Mouse (Mus musculus) CH12.LX (cell line): ENCODE measurements at regions not wholly inside any gene's neighbourhood (a gene's known extent, or its start where the extent isn't known, plus 50 kb on each side); places are given as distances from the start of the nearest gene placed in this dataset.

Source experiments
- DNase-seq: peaks from one replicate; pipeline ENCODE4 v3.0.0-alpha.2; 2013; ENCODE audit errors: extremely low read depth
- H3K27ac ChIP-seq: 2 replicates; pipeline ENCODE4 v1.5.1; 2012; ENCODE audit warnings: low read depth, mild to moderate bottlenecking, control low read depth, moderate library complexity; ENCODE audit not compliant: insufficient read depth
- H3K27me3 ChIP-seq: replicated peaks from 2 replicates; pipeline ENCODE3; 2012; ENCODE audit warnings: inconsistent platforms
- H3K36me3 ChIP-seq, 2 experiments: replicated peaks in 1 of 2; 2 replicates each; pipeline versions ENCODE3 to v1.6.1; 2012; ENCODE audit warnings: inconsistent platforms in 1 of 2, low read length in 1 of 2, mild to moderate bottlenecking in 1 of 2, mixed read lengths in 1 of 2, moderate library complexity in 1 of 2; ENCODE audit not compliant: control insufficient read depth in 1 of 2, insufficient read depth in 1 of 2
- H3K4me1 ChIP-seq, 2 experiments: 2 replicates each; pipeline ENCODE4 v1.6.1; 2012; ENCODE audit warnings: inconsistent platforms in 1 of 2, moderate library complexity in 1 of 2; ENCODE audit not compliant: insufficient read depth in 2 of 2, control insufficient read depth in 1 of 2
- H3K4me2 ChIP-seq: 2 replicates; pipeline ENCODE4 v1.6.1; 2012; ENCODE audit warnings: low read depth, mild to moderate bottlenecking, control low read depth; ENCODE audit not compliant: poor library complexity, insufficient read depth, severe bottlenecking
- H3K4me3 ChIP-seq, 3 experiments: fragments of 150-350 bp in 1 of 3; sonication (generic) in 1 of 3; replicated peaks in 1 of 3; 2 replicates each; pipeline versions ENCODE3 to v1.5.1; 2011 to 2012; ENCODE audit warnings: low read depth in 2 of 3, low read length in 2 of 3, mild to moderate bottlenecking in 2 of 3, moderate library complexity in 2 of 3, control low read depth in 1 of 3, improper control_type of control experiment in 1 of 3, inconsistent platforms in 1 of 3, mixed read lengths in 1 of 3; ENCODE audit not compliant: poor library complexity in 1 of 3
- H3K79me2 ChIP-seq: replicated peaks from 2 replicates; pipeline ENCODE4 v1.6.1; 2012; ENCODE audit warnings: mild to moderate bottlenecking, moderate library complexity; ENCODE audit not compliant: control insufficient read depth, poor library complexity, insufficient read depth, severe bottlenecking; ENCODE audit errors: extremely low read depth
- H3K9ac ChIP-seq: 2 replicates; pipeline ENCODE4 v1.6.1; 2012; ENCODE audit warnings: low read depth, mild to moderate bottlenecking, control low read depth, moderate library complexity; ENCODE audit not compliant: insufficient read depth
- H3K9me3 ChIP-seq: replicated peaks from 2 replicates; pipeline ENCODE3; 2012; ENCODE audit warnings: low read length, inconsistent platforms, mixed read lengths
- BHLHE40 ChIP-seq: IDR thresholded peaks from 2 replicates; pipeline ENCODE4 v1.6.1; 2011; ENCODE audit warnings: mild to moderate bottlenecking, low read depth, low read length, improper control_type of control experiment
- EP300 ChIP-seq: IDR thresholded peaks from 2 replicates; pipeline ENCODE4 v1.6.1; 2011; ENCODE audit warnings: low read length, improper control_type of control experiment
- JUND ChIP-seq: conservative IDR thresholded peaks from 2 replicates; pipeline ENCODE4 v1.6.1; 2011; ENCODE audit warnings: low read depth, low read length, improper control_type of control experiment
- MXI1 ChIP-seq: IDR thresholded peaks from 2 replicates; pipeline ENCODE4 v1.6.1; 2011; ENCODE audit warnings: mild to moderate bottlenecking, low read depth, low read length, improper control_type of control experiment
- NRF1 ChIP-seq: IDR thresholded peaks from 2 replicates; pipeline ENCODE4 v1.6.1; 2014; ENCODE audit warnings: low read depth, mild to moderate bottlenecking, inconsistent platforms, low read length, improper control_type of control experiment, moderate library complexity
- PAX5 ChIP-seq: IDR thresholded peaks from 2 replicates; pipeline ENCODE4 v1.6.1; 2012; ENCODE audit warnings: low read length, inconsistent platforms, mixed read lengths
- POLR2A ChIP-seq: IDR thresholded peaks from 2 replicates; pipeline ENCODE4 v1.6.1; 2011; ENCODE audit warnings: low read depth, mild to moderate bottlenecking, improper control_type of control experiment, low read length
- RAD21 ChIP-seq: IDR thresholded peaks from 2 replicates; pipeline ENCODE4 v1.6.1; 2011; ENCODE audit warnings: low read depth, mild to moderate bottlenecking, low read length, improper control_type of control experiment, moderate library complexity
- TBP ChIP-seq: conservative IDR thresholded peaks from 2 replicates; pipeline ENCODE4 v1.6.1; 2011; ENCODE audit warnings: low read depth, low read length, improper control_type of control experiment
- TCF12 ChIP-seq: IDR thresholded peaks from 2 replicates; pipeline ENCODE4 v1.6.1; 2014; ENCODE audit warnings: low read depth, mild to moderate bottlenecking, inconsistent platforms, low read length, improper control_type of control experiment
- USF2 ChIP-seq: conservative IDR thresholded peaks from 2 replicates; pipeline ENCODE4 v1.6.1; 2011; ENCODE audit warnings: low read depth, low read length, improper control_type of control experiment
- ZMIZ1 ChIP-seq: IDR thresholded peaks from 2 replicates; pipeline ENCODE4 v1.6.1; 2012; ENCODE audit warnings: low read depth, mild to moderate bottlenecking, inconsistent platforms, low read length, improper control_type of control experiment
- dilution Hi-C: fragments of 300-500 bp; cut with MboI; formaldehyde crosslinking; loops from 2 replicates; pipeline ENCODE4 v1.14.3; 2020; ENCODE audit warnings: low sequenced_read_pairs; ENCODE audit not compliant: extremely low pct_unique_long_range_greater_than_20kb, extremely low pct_ligation_motif_present
- in situ Hi-C: fragments of 300-500 bp; cut with MboI; formaldehyde crosslinking; loops from 3 replicates; pipeline ENCODE4 v1.14.3; 2019; ENCODE audit warnings: low sequenced_read_pairs, low pct_ligation_motif_present, low pct_unique_long_range_greater_than_20kb, mixed read lengths

DNA sequence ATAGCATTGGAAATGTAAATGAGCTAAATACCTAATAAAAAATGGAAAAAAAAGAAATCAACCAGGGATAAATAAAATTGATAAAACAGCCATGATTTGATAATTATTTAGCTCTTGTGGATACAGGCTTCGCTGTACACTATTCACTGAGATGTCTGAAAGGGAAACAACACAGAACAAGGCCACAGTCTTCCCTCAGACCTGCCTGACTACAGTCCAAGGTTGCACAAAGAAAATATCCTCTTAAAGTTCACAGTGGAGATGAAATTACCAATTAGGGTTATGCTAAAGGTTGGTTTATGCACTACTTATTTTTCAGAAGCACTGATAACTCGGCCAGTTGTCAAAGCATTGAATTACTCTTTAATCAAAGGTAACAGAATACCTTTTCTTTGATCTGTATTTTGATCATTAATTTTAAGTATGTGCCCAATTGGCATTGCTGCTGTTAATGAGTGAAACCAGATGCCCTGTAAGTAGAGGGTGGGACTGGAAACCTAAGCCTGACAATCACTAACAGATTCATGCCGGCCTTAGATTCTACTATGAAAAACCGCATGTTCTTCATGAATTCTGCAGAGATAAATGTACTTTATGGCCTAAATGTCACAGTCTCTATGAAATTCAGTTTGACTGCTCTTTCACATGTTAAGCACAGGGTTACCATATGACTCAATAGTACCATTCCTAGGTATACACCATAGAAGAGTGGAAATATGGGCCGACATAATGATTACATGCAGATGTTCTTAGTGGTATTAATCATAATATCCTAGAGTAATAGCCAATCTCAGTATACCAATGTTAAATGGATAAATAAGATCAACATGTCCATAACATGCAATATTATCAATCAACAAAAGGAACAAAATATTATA is 256.1 kb downstream of the Scg2 start:
- no peak overlapping the region for H3K4me3 ChIP-seq
- H3K4me1 ChIP-seq = no peaks in the 10 kb centered on the region
- in situ Hi-C loops = no loop called here
- no peak overlapping the region for H3K4me2 ChIP-seq
- TF ChIP-seq POLR2A (no peak), RAD21 (no peak), TCF12 (no peak), NRF1 (no peak), BHLHE40 (no peak), JUND (no peak), EP300 (no peak), USF2 (no peak)
- TF ChIP-seq, all 38 proteins: peak for 0
- no peak overlapping the region for H3K27ac ChIP-seq
- dilution Hi-C loops = no loop called here
- H3K36me3 ChIP-seq = no peaks in the 10 kb centered on the region
- no peak overlapping the region for H3K9ac ChIP-seq
- no peaks in the 10 kb centered on the region for H3K27me3 ChIP-seq
- H3K9me3 ChIP-seq = no peaks in the 10 kb centered on the region
- no peaks in the 10 kb centered on the region for H3K79me2 ChIP-seq
- no peak for DNase-seq

DNA sequence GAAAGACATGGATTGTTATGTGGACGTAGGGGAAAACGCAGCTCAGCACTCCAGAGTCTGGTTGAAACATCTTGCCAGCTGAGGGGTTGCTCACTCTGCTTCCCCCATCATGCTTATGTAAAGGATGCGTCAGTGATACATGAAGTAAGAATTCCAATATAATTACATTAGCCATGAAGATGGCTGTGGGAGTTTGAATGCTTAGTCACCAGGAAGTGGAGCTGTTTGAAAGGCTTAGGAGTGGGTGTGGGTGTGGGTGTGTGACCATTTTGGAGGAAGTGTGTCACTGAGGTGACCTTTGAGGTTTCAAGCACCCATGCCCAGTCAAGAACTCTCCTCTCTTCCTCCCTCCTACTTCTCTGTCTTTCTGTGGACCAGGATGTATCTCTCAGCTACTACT is 295.8 kb downstream of the Scg2 start:
- Histone ChIP-seq H3K36me3 (no peaks in the 10 kb centered on the region), H3K27me3 (no peaks in the 10 kb centered on the region), H3K27ac (no peak overlapping the region)
- TF ChIP-seq PAX5 = no peak
- TF ChIP-seq EP300 = no peak
- no peak for TF ChIP-seq TBP
- TF ChIP-seq ZMIZ1 = no peak
- no peak for TF ChIP-seq MXI1
- TF ChIP-seq, all 38 proteins: peak for 0
- Histone ChIP-seq H3K4me1 (no peaks in the 10 kb centered on the region), H3K9me3 (no peaks in the 10 kb centered on the region), H3K79me2 (no peaks in the 10 kb centered on the region), H3K9ac (no peak overlapping the region), H3K4me3 (no peak overlapping the region), H3K4me2 (no peak overlapping the region)
- in situ Hi-C loops = no loop called here
- dilution Hi-C loops = no loop called here
- no peak for DNase-seq
